Mouse (Mus musculus) erythroblast, embryonic 14.5 days (primary cell): Measurements from ENCODE around the gene Spata31d1d.
A peak's percentile ranks its signal among the peaks of the same experiment; 100 is the strongest.

Experiments used
- GATA1 ChIP-seq: IDR thresholded peaks from 2 replicates; pipeline ENCODE4 v1.6.1; 2012; ENCODE audit warnings: low read length, inconsistent platforms, mixed read lengths
- TAL1 ChIP-seq: IDR thresholded peaks from 3 replicates; pipeline ENCODE4 v1.6.1; 2012; ENCODE audit warnings: low read length, inconsistent platforms, mixed read lengths

DNA sequence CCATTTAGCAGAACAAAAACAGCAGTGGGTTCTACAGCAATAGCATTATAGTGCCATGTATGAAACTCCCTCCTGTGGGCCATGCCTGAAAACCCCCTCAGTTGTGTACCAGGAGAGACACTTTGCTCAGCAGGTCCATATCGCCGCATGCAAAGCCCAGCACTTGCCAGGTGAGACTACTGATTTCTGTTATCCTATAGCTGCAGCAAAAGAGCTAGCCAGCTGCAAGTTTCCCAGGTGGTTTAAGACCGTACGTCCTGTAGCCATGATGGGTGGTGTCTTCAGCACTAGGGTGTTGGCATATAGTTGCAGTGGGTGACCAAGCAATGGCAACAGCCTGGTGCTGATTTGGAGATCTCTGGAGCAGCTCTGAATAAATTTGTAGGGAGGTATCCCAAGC, 7.8 kb upstream of the Spata31d1d start:
- TF ChIP-seq TAL1: peak; percentile 92
- peak; percentile 72 for TF ChIP-seq GATA1
